Mouse (Mus musculus) kidney, embryonic 14.5 days (tissue): Measurements from ENCODE around the gene Washc4. TPM values are rescaled to one million over a fixed set of nuclear protein-coding genes. Genes with fewer than 3 reads are reported as not detected.

ENCODE experiments used
- ATAC-seq: fragments of 200-750 bp; cut with Nextera tagmentation; 2 replicates; pipeline ENCODE4 v1.8.0; 2017; ENCODE audit warnings: moderate number of reproducible peaks, mild to moderate bottlenecking, moderate TSS enrichment, moderate library complexity; ENCODE audit not compliant: low FRiP score, low TSS enrichment
- H3K27ac ChIP-seq: fragments of 300-500 bp; sonication (generic); 2 replicates; pipeline ENCODE4 v1.5.1; 2014; ENCODE audit warnings: low read depth, mild to moderate bottlenecking, low read length, moderate library complexity, mixed read lengths
- H3K27me3 ChIP-seq: fragments of 300-500 bp; sonication (generic); 2 replicates; pipeline ENCODE4 v1.6.1; 2014; ENCODE audit warnings: mild to moderate bottlenecking, low read length; ENCODE audit not compliant: control insufficient read depth, insufficient read depth
- H3K36me3 ChIP-seq: fragments of 300-500 bp; sonication (generic); 2 replicates; pipeline ENCODE4 v1.6.1; 2014; ENCODE audit warnings: low read length, mixed read lengths; ENCODE audit not compliant: control insufficient read depth, insufficient read depth
- H3K4me1 ChIP-seq: fragments of 300-500 bp; sonication (generic); 2 replicates; pipeline ENCODE4 v1.6.1; 2014; ENCODE audit warnings: low read length, mixed read lengths; ENCODE audit not compliant: control insufficient read depth, insufficient read depth
- H3K4me2 ChIP-seq: fragments of 300-500 bp; sonication (generic); replicated peaks from 2 replicates; pipeline ENCODE4 v1.6.1; 2014; ENCODE audit warnings: low read depth, mild to moderate bottlenecking, low read length
- H3K4me3 ChIP-seq: fragments of 300-500 bp; sonication (generic); 2 replicates; pipeline ENCODE4 v1.5.1; 2014; ENCODE audit warnings: mild to moderate bottlenecking, low read length
- H3K9ac ChIP-seq: fragments of 300-500 bp; sonication (generic); 2 replicates; pipeline ENCODE4 v1.6.1; 2014; ENCODE audit warnings: low read depth, mild to moderate bottlenecking, low read length, moderate library complexity
- H3K9me3 ChIP-seq: fragments of 300-500 bp; sonication (generic); 2 replicates; pipeline ENCODE4 v1.6.1; 2016; ENCODE audit warnings: low read length; ENCODE audit not compliant: control insufficient read depth
- WGBS: fragments of 180-500 bp; shearing (Covaris S2); extraction: QIAGEN DNeasy Blood & Tissue Kit; methylation state at CpG from one replicate; pipeline ENCODE4 v1.1.7; 2014; 5-methylcytosine and 5-hydroxymethylcytosine counted together
- polyA plus RNA-seq: library from polyadenylated mRNA; unstranded; fragments of >200 nt; fragmentation: Nextera tagmentation; extraction: Ambion mirVana; gene quantifications from 2 replicates; pipeline ENCODE4 v1.2.1, GENCODE M21; 2014

Gene Washc4
- polyA plus RNA-seq, 1 experiment from 2014 or later, result 44.1 TPM

DNA sequence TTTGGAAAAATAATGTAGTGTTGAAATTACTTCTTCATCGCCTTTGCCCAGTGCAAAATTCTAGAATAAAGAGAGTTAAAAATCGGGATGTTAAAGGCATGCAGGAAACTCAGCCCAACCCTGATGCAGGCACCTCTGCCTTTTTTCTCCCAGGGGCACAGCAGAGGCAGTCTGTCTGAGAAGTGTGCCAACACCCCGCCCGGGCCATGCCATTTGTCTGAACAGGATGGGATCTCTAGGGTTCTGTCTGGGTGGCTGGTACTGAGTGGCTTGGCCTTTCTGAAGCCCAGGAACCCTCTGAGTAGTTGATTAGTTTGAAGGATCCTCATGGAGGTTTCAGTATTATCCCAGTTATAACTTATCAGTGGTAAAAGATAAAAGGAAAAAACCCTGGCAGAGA lies 84.7 kb downstream of the Washc4 start:
- no peaks in the 10 kb centered on the region for H3K9me3 ChIP-seq
- no peak for ATAC-seq
- H3K36me3 ChIP-seq, result peaks cover 5% of the 10 kb centered on the region; the same call in 1 of the 2 replicates

DNA sequence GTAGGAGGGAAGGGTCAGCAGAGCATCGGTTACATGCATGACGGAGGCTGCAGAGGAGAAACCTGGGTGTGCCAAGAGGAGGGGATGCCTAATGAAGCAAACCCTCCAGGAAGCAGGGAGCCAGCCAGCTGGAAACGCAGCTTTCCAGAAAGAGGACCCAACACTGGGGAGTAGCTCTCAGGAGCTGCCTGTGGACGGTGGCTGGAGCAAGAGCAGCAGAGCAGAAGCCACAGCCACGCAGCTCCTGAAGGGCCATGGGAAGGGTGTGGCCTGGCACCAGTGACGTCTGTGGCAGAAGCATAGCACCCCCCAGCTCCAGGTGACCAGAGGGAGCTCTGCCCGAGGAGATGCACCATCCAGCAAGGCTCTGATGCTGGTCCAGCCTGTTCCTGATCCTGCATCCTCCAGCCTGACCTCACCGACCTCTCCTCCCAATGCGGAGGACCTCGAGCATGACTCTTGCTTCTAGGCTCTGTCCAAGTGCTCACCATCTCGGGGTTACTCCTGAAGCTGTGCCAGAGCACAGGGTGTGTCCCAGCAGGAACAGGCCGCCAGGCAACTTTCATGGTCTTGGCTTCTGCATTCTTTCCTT lies 85.7 kb downstream of the Washc4 start:
- H3K4me3 ChIP-seq, result no peak overlapping the region
- WGBS, result 47% methylated on average over 12 of the region's 12 CpGs
- H3K36me3 ChIP-seq, result peaks cover 5% of the 10 kb centered on the region; the same call in 1 of the 2 replicates
- peaks cover 8% of the 10 kb centered on the region for H3K4me1 ChIP-seq
- H3K27me3 ChIP-seq, result no peaks in the 10 kb centered on the region
- H3K27ac ChIP-seq, result peak overlapping the region; percentile 42; the same call in 1 of the 2 replicates
- no peaks in the 10 kb centered on the region for H3K9me3 ChIP-seq
- H3K9ac ChIP-seq, result no peak overlapping the region
- peak; percentile 63 for ATAC-seq
- H3K4me2 ChIP-seq, result no peak overlapping the region

More for the DNA sequence above, 84.7 kb downstream of the Washc4 start:
- Histone ChIP-seq H3K4me3 (no peak overlapping the region), H3K4me1 (peaks cover 8% of the 10 kb centered on the region), H3K9ac (no peak overlapping the region), H3K4me2 (no peak overlapping the region), H3K27me3 (no peaks in the 10 kb centered on the region), H3K27ac (no peak overlapping the region)
- 89% methylated on average over 4 of the region's 4 CpGs for WGBS

GRCm38 (mm10) chr10:83629878-83630277 lies 86.3 kb downstream of the Washc4 start:
- no peak overlapping the region for H3K4me2 ChIP-seq
- no peaks in the 10 kb centered on the region for H3K9me3 ChIP-seq
- ATAC-seq, result no peak
- no peak overlapping the region for H3K9ac ChIP-seq
- 93% methylated on average over 5 of the region's 5 CpGs for WGBS
- H3K36me3 ChIP-seq, result peaks cover 5% of the 10 kb centered on the region; the same call in 1 of the 2 replicates
- no peak overlapping the region for H3K4me3 ChIP-seq
- H3K27me3 ChIP-seq, result no peaks in the 10 kb centered on the region
- no peak overlapping the region for H3K27ac ChIP-seq
- peaks cover 11% of the 10 kb centered on the region for H3K4me1 ChIP-seq

DNA sequence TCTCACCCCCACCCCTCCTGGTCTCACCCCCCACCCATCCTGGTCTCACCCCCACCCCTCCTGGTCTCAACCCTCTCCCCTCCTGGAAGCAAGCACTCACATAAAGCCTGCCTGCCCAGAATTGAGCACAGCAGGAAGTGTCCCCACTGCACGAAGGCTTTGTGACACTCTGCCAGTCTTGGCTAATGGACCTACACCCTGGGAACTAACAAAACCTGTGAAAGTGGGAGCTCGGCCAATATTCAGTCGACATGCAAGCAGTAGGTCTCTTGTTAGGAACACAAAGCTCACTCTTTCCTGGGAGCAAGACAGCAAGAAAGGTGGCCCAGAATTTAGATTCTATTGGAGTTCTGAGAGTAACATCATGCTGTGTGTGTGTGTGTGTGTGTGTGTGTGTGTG lies 87.3 kb downstream of the Washc4 start:
- no peak for ATAC-seq
- Histone ChIP-seq H3K9ac (no peak overlapping the region), H3K27ac (no peak overlapping the region), H3K27me3 (no peaks in the 10 kb centered on the region), H3K4me1 (peaks cover 16% of the 10 kb centered on the region), H3K4me3 (no peak overlapping the region), H3K9me3 (no peaks in the 10 kb centered on the region), H3K36me3 (peaks cover 5% of the 10 kb centered on the region; the same call in 1 of the 2 replicates), H3K4me2 (no peak overlapping the region)
- 79% methylated on average over 3 of the region's 3 CpGs for whole genome bisulfite sequencing

GRCm38 (mm10) chr10:83631775-83632174 lies 88.2 kb downstream of the Washc4 start:
- ATAC-seq, result no peak
- H3K4me1 ChIP-seq, result peaks cover 16% of the 10 kb centered on the region
- no peak overlapping the region for H3K9ac ChIP-seq
- WGBS, result 84% methylated on average over 10 of the region's 10 CpGs
- H3K4me2 ChIP-seq, result no peak overlapping the region
- peaks cover under 1% of the 10 kb centered on the region; the same call in 1 of the 2 replicates for H3K36me3 ChIP-seq
- no peak overlapping the region for H3K4me3 ChIP-seq
- H3K27ac ChIP-seq, result no peak overlapping the region
- no peaks in the 10 kb centered on the region for H3K9me3 ChIP-seq
- H3K27me3 ChIP-seq, result no peaks in the 10 kb centered on the region

DNA sequence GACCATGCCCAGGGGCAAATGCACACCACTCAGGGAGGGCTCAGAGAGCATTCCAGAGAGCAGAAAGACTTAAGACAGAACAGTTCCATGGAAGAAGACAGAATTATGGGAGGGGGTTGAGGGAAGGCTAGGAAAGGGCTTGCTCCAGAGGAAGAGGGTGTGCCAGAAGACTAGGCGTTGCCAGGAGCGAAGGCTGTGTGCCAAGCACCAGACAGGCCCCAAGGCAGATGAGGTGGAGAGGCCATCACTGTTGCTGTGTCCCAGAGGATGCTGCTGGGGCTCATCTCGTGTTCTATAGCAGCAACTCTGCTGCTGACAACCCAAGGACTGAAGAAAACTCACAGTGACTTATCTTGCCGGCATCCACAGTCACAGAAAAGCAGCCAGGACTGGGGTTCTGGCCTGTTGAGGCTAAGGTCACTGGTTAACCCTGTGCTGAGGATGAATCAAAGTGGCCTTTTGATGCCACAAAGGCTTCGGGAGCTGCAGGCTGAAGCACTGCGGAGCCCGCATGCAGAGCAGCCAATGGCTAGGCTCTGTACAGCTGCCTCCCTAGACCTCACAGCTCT lies 89.3 kb downstream of the Washc4 start:
- no peaks in the 10 kb centered on the region for H3K9me3 ChIP-seq

DNA sequence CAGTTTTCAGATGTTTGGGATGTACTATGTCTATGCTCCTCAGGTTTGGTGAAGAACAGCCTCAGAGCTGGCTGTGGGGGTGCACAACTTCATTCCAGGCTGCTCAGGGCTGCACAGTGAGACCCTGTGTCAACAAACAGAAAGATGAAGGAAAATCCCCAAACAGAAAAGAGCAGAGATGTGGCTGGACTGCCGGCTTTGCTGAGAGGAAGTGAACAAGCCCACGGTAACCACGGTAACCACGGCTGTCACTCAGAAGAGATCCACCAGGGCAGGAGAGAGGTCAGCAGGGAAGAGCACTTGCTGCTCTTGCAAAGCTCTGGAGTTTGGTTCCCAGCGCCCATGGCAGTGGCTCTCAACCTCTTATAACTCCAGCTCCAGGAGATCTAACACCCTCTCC lies 90.9 kb downstream of the Washc4 start:
- 36% methylated on average over 5 of the region's 5 CpGs for WGBS
- ATAC-seq, result no peak
- Histone ChIP-seq H3K4me1 (peaks cover 12% of the 10 kb centered on the region), H3K36me3 (no peaks in the 10 kb centered on the region; the same call in 1 of the 2 replicates), H3K27ac (no peak overlapping the region), H3K4me2 (no peak overlapping the region), H3K9me3 (no peaks in the 10 kb centered on the region), H3K4me3 (no peak overlapping the region), H3K27me3 (no peaks in the 10 kb centered on the region), H3K9ac (no peak overlapping the region)

More for the DNA sequence above, 89.3 kb downstream of the Washc4 start:
- Histone ChIP-seq H3K27ac (no peak overlapping the region), H3K4me1 (peaks cover 16% of the 10 kb centered on the region), H3K4me3 (no peak overlapping the region), H3K36me3 (no peaks in the 10 kb centered on the region; the same call in 1 of the 2 replicates), H3K4me2 (no peak overlapping the region), H3K9ac (no peak overlapping the region), H3K27me3 (no peaks in the 10 kb centered on the region)
- ATAC-seq, result no peak
- 68% methylated on average over 7 of the region's 7 CpGs for WGBS

DNA sequence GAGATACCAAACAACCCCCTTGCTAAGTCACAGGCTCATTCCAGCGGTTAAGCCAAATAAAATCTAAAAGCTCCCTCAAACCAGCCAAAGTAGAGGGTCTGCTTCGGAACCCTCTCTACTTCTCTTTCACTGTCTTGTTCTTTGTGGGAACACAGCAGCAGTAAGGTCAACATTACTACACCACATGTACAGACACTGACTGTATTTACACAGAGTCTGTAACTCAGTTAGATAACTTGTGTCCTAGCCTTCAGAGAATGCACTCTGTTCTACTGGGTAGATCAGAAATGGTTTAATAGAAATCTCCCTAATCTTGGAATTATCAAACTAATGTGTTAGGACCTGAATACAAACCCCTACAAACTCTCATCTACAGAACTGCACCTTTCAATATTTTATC lies 92.6 kb downstream of the Washc4 start:
- WGBS, result 92% methylated on average over 2 of the region's 2 CpGs
- peaks cover 12% of the 10 kb centered on the region for H3K4me1 ChIP-seq
- no peaks in the 10 kb centered on the region; the same call in 1 of the 2 replicates for H3K36me3 ChIP-seq
- no peak for ATAC-seq
- H3K27ac ChIP-seq, result no peak overlapping the region
- H3K4me3 ChIP-seq, result no peak overlapping the region
- no peak overlapping the region for H3K4me2 ChIP-seq
- H3K9me3 ChIP-seq, result no peaks in the 10 kb centered on the region
- H3K27me3 ChIP-seq, result no peaks in the 10 kb centered on the region
- no peak overlapping the region for H3K9ac ChIP-seq

GRCm38 (mm10) chr10:83637295-83637694 lies 93.7 kb downstream of the Washc4 start:
- H3K4me2 ChIP-seq, result no peak overlapping the region
- H3K4me1 ChIP-seq, result peaks cover 12% of the 10 kb centered on the region
- no peaks in the 10 kb centered on the region for H3K9me3 ChIP-seq
- H3K4me3 ChIP-seq, result no peak overlapping the region
- no peaks in the 10 kb centered on the region; the same call in 1 of the 2 replicates for H3K36me3 ChIP-seq
- no peak for ATAC-seq
- no peaks in the 10 kb centered on the region for H3K27me3 ChIP-seq
- WGBS, result 36% methylated on average over 6 of the region's 6 CpGs
- H3K27ac ChIP-seq, result no peak overlapping the region
- H3K9ac ChIP-seq, result no peak overlapping the region
